Mouse (Mus musculus): Measurements from ENCODE around the gene AW011738. TPM values are rescaled to one million over a fixed set of nuclear protein-coding genes. Genes with fewer than 3 reads are reported as not detected.

The AW011738 gene
- polyA plus RNA-seq, 1 experiment from 2014 or later, result 2.3 TPM

DNA sequence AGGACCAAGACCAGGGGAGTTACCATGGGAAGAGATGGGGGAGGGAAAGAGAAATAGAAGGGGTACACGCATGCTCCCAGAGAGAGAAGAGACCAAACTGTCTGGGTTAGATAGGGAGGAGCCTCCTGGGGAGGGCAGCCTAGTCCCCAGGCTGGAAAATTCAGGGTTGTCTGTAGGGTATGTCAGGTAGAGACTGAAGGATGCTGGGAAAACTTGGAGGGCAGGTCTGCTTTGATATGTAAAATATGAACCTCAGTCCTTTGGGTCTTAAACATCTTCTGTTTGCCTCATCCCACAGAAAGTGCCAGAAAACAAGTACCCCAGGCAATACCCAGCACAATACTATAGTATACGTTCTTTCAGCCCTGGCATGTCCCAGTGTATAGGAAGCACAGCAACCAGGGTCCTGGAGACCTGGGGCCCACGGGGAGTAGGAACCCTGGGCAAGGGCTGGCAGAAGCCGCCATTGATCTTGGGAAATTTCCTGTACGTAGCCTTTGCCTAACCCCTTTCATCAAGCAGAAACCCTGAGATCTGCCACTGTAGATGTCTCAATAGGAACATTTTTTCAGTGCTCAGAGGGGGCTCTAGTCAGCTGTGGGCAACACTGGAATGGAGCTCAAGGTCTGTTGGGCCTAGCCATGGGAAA, 14.8 kb upstream of the AW011738 start:
- WGBS, result 69% methylated on average over 5 of the region's 5 CpGs
- H3K9ac ChIP-seq, result peak overlapping the region; percentile 14; the same call in 1 of the 2 replicates
- H3K4me3 ChIP-seq, result no peak overlapping the region
- peaks cover 66% of the 10 kb centered on the region for H3K4me1 ChIP-seq
- peaks cover 73% of the 10 kb centered on the region for H3K36me3 ChIP-seq
- H3K27ac ChIP-seq, result peak overlapping the region; percentile 76; the same call in 1 of the 2 replicates
- H3K9me3 ChIP-seq, result no peaks in the 10 kb centered on the region
- H3K27me3 ChIP-seq, result no peaks in the 10 kb centered on the region
- no peak for ATAC-seq (ENCODE audit: low FRiP score, low read depth)
- H3K4me2 ChIP-seq (replicated peaks), result peak overlapping the region; percentile 34; the same call in 1 of the 2 replicates

- peaks cover 73% of the 10 kb centered on the region for H3K36me3 ChIP-seq
- 26% methylated on average over 6 of the region's 6 CpGs for WGBS
- H3K4me2 ChIP-seq (replicated peaks), result peak overlapping the region; percentile 34
- H3K9me3 ChIP-seq, result no peaks in the 10 kb centered on the region
- H3K4me3 ChIP-seq, result no peak overlapping the region
- peak overlapping the region; percentile 14 for H3K9ac ChIP-seq
- H3K4me1 ChIP-seq, result peaks cover 72% of the 10 kb centered on the region
- H3K27ac ChIP-seq, result peak overlapping the region; percentile 76
- ATAC-seq (ENCODE audit: low FRiP score, low read depth), result peak; percentile 17; the same call in 1 of the 2 replicates
- no peaks in the 10 kb centered on the region for H3K27me3 ChIP-seq
Observed at GRCm38 (mm10) chr4:156188811-156189323, 14.2 kb upstream of the AW011738 start.

- Histone ChIP-seq H3K27ac (peak overlapping the region; percentile 58; the same call in 1 of the 2 replicates), H3K4me1 (peaks cover 77% of the 10 kb centered on the region), H3K4me2 (replicated peaks) (peak overlapping the region; percentile 35), H3K9me3 (no peaks in the 10 kb centered on the region), H3K9ac (0 out of 2 replicates have a peak overlapping the region, but pooled peaks have one; percentile 19), H3K4me3 (peak overlapping the region; percentile 1; the same call in 1 of the 2 replicates), H3K36me3 (peaks cover 66% of the 10 kb centered on the region), H3K27me3 (no peaks in the 10 kb centered on the region)
- no peak for ATAC-seq (ENCODE audit: low FRiP score, low read depth)
- WGBS, result 38% methylated on average over 8 of the region's 8 CpGs
Observed at GRCm38 (mm10) chr4:156192421-156193199, 10.5 kb upstream of the AW011738 start.

GRCm38 (mm10) chr4:156193200-156193590, 9.9 kb upstream of the AW011738 start:
- no peak overlapping the region; the same call in 1 of the 2 replicates for H3K27ac ChIP-seq
- 23% methylated on average over 2 of the region's 2 CpGs for WGBS
- H3K9ac ChIP-seq, result no peak overlapping the region
- peak overlapping the region; percentile 35 for H3K4me2 ChIP-seq (replicated peaks)
- peaks cover 71% of the 10 kb centered on the region for H3K4me1 ChIP-seq
- H3K27me3 ChIP-seq, result no peaks in the 10 kb centered on the region
- ATAC-seq (ENCODE audit: low FRiP score, low read depth), result no peak
- H3K9me3 ChIP-seq, result no peaks in the 10 kb centered on the region
- peaks cover 65% of the 10 kb centered on the region for H3K36me3 ChIP-seq
- H3K4me3 ChIP-seq, result no peak overlapping the region

- Histone ChIP-seq H3K9ac (0 out of 2 replicates have a peak overlapping the region, but pooled peaks have one; percentile 9), H3K4me3 (no peak overlapping the region), H3K9me3 (no peaks in the 10 kb centered on the region), H3K4me2 (replicated peaks) (peak overlapping the region; percentile 85; the same call in 1 of the 2 replicates), H3K27me3 (no peaks in the 10 kb centered on the region), H3K36me3 (peaks cover 61% of the 10 kb centered on the region), H3K27ac (no peak overlapping the region), H3K4me1 (peaks cover 64% of the 10 kb centered on the region)
- no peak for ATAC-seq (ENCODE audit: low FRiP score, low read depth)
- 66% methylated on average over 5 of the region's 5 CpGs for WGBS
Observed at GRCm38 (mm10) chr4:156193906-156194305, 9.2 kb upstream of the AW011738 start.

DNA sequence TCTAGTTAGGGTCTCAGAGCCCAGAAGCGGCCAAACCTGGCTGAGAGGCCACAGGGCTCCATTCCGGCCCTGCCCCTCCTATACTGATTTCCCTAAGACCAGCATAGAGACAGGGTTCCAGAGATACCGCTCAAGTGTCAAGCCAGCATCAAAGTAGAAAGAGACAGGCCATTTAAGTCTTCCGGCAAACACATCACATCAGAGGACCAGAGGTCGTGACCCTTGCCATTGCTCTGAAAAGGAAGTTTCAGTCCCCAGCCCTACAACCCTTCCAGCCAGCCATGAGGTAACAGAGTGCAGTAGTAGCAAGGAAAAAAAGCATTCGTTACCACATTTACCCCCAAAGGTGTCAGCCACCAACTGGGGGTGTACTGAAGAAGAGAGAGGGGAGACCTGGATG, 8.8 kb upstream of the AW011738 start:
- peak overlapping the region; percentile 85; the same call in 1 of the 2 replicates for H3K4me2 ChIP-seq (replicated peaks)
- peaks cover 57% of the 10 kb centered on the region for H3K36me3 ChIP-seq
- no peak overlapping the region for H3K4me3 ChIP-seq
- H3K27ac ChIP-seq, result no peak overlapping the region
- peaks cover 59% of the 10 kb centered on the region for H3K4me1 ChIP-seq
- no peak for ATAC-seq (ENCODE audit: low FRiP score, low read depth)
- WGBS, result 45% methylated on average over 6 of the region's 6 CpGs
- no peaks in the 10 kb centered on the region for H3K27me3 ChIP-seq
- H3K9me3 ChIP-seq, result no peaks in the 10 kb centered on the region
- 0 out of 2 replicates have a peak overlapping the region, but pooled peaks have one; percentile 9 for H3K9ac ChIP-seq

DNA sequence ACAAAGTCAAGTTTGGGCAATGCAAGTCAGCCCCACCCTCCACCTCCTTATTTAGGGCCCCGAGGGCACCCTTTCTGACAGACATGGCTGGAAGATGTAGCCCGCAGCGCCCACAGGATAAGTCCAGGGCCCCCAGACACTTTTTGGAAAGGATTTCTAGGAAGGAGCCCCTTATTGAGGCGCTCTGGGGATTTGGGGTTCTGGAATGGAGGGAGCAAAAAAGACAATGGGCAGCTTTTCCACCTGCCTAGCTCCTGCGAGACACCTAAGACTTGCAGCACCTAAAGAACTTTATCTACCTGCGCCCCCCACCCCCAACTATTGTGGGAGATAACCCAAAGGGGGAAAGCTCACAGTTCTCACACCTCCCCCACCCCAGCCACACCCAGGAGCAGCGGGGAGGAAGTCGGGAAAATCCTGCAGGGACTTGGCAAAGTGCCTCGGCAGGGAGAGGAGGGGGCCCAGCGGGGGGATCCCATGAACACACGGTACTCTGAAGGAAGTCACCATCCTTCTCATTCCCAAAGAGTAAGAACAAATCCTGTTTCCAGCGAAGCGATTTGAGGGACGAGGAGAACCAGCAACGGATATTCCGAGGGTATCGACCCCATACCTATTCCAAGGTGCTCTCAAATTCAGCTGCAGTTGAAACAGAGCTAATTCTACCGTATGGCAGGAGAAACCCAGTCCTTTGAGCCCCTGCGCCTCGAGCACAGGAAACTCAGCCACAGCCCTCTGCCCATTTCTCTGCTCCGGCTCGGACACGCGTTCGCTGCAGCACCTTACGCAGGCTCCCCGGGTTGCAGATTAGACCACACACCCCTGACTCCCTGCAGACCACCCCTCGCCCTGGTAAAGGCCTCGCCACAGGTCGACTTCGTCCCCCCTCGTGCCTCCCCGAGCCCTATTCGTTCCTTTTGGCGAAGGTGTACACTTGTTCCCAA, 6.9 kb upstream of the AW011738 start:
- 3% methylated on average over 35 of the region's 35 CpGs for WGBS
- 0 out of 2 replicates have a peak, but pooled peaks have one; percentile 0 for ATAC-seq (ENCODE audit: low FRiP score, low read depth)
- peak overlapping the region; percentile 85 for H3K4me3 ChIP-seq
- H3K4me1 ChIP-seq, result peaks cover 48% of the 10 kb centered on the region
- peak overlapping the region; percentile 73; the same call in 1 of the 2 replicates for H3K27ac ChIP-seq
- H3K9me3 ChIP-seq, result no peaks in the 10 kb centered on the region
- peaks cover 41% of the 10 kb centered on the region for H3K36me3 ChIP-seq
- H3K4me2 ChIP-seq (replicated peaks), result peak overlapping the region; percentile 85
- no peaks in the 10 kb centered on the region for H3K27me3 ChIP-seq
- H3K9ac ChIP-seq, result peak overlapping the region; percentile 92

DNA sequence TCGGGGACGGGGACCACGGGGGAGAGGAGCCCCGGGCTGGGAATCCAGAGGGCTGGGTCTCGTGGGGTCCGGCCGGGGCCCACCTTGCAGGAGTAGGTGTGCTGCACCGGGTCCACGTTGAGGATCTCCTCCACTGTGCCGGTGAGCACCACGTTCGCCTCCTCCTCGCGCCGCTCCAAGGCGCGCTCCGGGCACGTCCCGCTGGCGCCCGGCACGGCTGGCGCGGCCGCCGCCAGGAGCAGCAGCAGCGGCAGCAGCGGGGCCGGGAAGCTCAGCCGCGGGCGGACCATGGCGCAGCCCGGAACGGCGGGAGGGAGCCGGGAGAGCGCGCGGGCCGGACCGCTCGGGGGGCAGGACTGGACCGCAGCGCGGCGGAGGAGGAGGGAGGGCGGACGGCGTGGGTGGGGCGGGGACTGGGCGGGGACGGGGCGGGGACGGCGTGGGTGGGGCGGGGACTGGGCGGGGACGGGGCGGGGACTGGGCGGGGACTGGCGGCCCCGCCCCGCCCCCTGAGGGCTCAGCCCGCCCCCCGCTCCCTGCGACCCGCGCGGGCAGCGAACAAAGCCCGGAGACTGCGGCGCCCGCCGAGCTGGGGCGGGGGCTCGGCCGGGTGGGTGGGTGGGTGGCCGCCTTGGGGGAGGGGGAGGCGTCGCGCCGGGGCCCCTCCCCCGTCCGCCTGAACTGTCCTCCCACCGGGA, 5.8 kb upstream of the AW011738 start, which contains the start of gene Agrn:
Agrn (minus strand) TSS at position 358 of the 698 bp plus-strand sequence.
- peak within 1 kb of the TSS; percentile 92 for H3K9ac ChIP-seq
- H3K27me3 ChIP-seq, result peaks cover 4% of the 10 kb centered on the region
- peak within 1 kb of the TSS; percentile 85 for H3K4me2 ChIP-seq (replicated peaks)
- H3K4me3 ChIP-seq, result peak within 1 kb of the TSS; percentile 85
- ATAC-seq (ENCODE audit: low FRiP score, low read depth), result peak; percentile 84
- H3K4me1 ChIP-seq, result peaks cover 46% of the 10 kb centered on the region
- H3K9me3 ChIP-seq, result no peaks in the 10 kb centered on the region
- H3K27ac ChIP-seq, result peak within 1 kb of the TSS; percentile 89
- peaks cover 30% of the 10 kb centered on the region for H3K36me3 ChIP-seq
- WGBS, result 0% methylated on average over 22 of the region's 88 CpGs

- 0% methylated on average over 26 of the region's 26 CpGs for WGBS
- ATAC-seq (ENCODE audit: low FRiP score, low read depth), result peak; percentile 88
Observed at GRCm38 (mm10) chr4:156197829-156198205, 5.3 kb upstream of the AW011738 start.

GRCm38 (mm10) chr4:156200623-156201475, 2.3 kb upstream of the AW011738 start, which contains the start of gene Isg15:
Isg15 (minus strand) TSS chr4:156200818.
- no peaks in the 10 kb centered on the region for H3K9me3 ChIP-seq
- H3K36me3 ChIP-seq, result no peaks in the 10 kb centered on the region
- H3K27me3 ChIP-seq, result peaks cover 37% of the 10 kb centered on the region
- no peak within 1 kb of the TSS for H3K27ac ChIP-seq
- 50% methylated on average over 10 of the region's 10 CpGs for WGBS
- 0 out of 2 replicates have a peak within 1 kb of the TSS, but pooled peaks have one; percentile 13 for H3K9ac ChIP-seq
- H3K4me3 ChIP-seq, result no peak within 1 kb of the TSS
- H3K4me2 ChIP-seq (replicated peaks), result 0 out of 2 replicates have a peak within 1 kb of the TSS, but pooled peaks have one; percentile 16
- ATAC-seq (ENCODE audit: low FRiP score, low read depth), result no peak
- H3K4me1 ChIP-seq, result peaks cover 26% of the 10 kb centered on the region

More at GRCm38 (mm10) chr4:156197829-156198205, 5.3 kb upstream of the AW011738 start:
- peaks cover 9% of the 10 kb centered on the region for H3K27me3 ChIP-seq
- peak overlapping the region; percentile 89 for H3K27ac ChIP-seq
- H3K36me3 ChIP-seq, result peaks cover 26% of the 10 kb centered on the region
- H3K4me3 ChIP-seq, result peak overlapping the region; percentile 85
- peak overlapping the region; percentile 70 for H3K9ac ChIP-seq
- H3K4me2 ChIP-seq (replicated peaks), result peak overlapping the region; percentile 73
- no peaks in the 10 kb centered on the region for H3K9me3 ChIP-seq
- H3K4me1 ChIP-seq, result peaks cover 45% of the 10 kb centered on the region

Measured in limb, embryonic 13.5 days (tissue).